Mouse (Mus musculus): ENCODE measurements around the gene Wnk4. TPM values are rescaled to one million over a fixed set of nuclear protein-coding genes. Genes with fewer than 3 reads are reported as not detected.
A peak's percentile ranks its signal among the peaks of the same experiment; 100 is the strongest.

Wnk4 gene
- polyA plus RNA-seq, 1 experiment: 10.4 TPM

DNA sequence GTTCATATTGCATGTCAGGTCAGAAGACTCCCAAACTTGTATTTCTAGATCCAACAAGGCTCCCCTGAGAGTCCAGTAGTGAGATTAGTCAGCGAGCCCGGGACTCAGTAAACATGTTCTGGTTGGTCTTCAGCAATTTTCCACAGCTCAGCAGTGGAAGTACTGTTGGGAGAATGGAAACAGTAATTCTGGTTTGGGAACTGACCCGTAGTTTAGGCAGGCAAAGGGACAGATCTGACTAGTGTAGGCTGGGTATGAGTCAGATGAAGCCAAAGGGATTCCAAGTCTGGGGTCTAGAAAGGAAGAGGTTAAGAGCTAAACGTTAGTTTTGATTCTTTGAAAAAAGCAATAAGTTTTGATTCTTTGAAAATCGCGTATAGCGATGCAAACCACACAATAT, 7.4 kb upstream of the Wnk4 start:
- DNase-seq: no peak
- H3K4me3 ChIP-seq (replicated peaks; ENCODE audit: extremely low read depth, low read depth, low read length): peak overlapping the region; percentile 52
- H3K4me1 ChIP-seq (ENCODE audit: control insufficient read depth, insufficient read depth, low read length): peaks cover 5% of the 10 kb centered on the region
- under 1% methylated on average over 7 of the region's 7 CpGs for WGBS
- TF ChIP-seq POLR2A (IDR thresholded peaks at IDR 0.05; ENCODE audit: borderline replicate concordance, extremely low read depth, low read depth, low read length) (no peak), CTCF (IDR thresholded peaks at IDR 0.05; ENCODE audit: insufficient read depth, low read length) (no peak)

DNA sequence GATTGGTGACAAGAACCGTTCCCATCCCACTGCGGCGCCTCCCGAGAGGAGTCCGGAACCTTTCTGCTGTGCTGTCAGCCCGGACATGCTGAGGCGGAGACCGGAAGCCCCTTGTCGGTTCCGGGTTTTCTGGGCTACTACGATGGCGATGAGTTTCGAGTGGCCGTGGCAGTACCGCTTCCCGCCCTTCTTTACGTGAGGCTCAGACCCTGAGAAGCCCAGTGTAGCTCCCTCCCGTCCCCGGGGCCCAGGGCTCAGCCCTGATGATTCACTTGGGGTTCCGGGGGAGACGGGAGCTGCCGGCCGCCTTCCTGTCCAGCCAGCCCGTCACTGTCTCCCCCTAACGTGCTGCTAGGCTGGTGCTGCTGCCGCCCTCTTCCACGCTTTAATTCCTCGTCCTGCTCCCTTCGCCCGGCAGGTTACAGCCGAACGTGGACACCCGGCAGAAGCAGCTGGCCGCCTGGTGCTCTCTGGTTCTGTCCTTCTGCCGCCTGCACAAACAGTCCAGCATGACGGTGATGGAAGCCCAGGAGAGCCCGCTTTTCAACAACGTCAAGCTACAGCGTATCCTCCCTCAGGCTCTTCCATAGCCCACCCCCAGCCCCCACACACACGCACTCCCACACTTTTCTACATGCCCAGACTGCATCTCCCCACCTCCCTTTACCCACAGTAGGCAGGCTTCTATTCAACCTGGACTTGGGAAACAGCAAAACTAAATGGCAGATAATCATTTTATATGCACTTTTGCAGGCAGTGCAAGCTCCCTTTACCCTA, 6.6 kb upstream of the Wnk4 start, which contains the start of gene Vps25:
Gene Vps25, plus strand, starts transcription at position 95 of the 777 bp plus-strand sequence.
- under 1% methylated on average over 40 of the region's 40 CpGs for WGBS
- DNase-seq: peak; percentile 87
- Histone ChIP-seq H3K4me1 (ENCODE audit: control insufficient read depth, insufficient read depth, low read length) (peaks cover 5% of the 10 kb centered on the region), H3K4me3 (replicated peaks; ENCODE audit: extremely low read depth, low read depth, low read length) (peak within 1 kb of the TSS; percentile 97)
- TF ChIP-seq POLR2A (IDR thresholded peaks at IDR 0.05; ENCODE audit: borderline replicate concordance, extremely low read depth, low read depth, low read length) (peak; percentile 96), CTCF (IDR thresholded peaks at IDR 0.05; ENCODE audit: insufficient read depth, low read length) (no peak)

GRCm38 (mm10) chr11:101255826-101256775, 4.3 kb upstream of the Wnk4 start:
- DNase-seq: no peak
- WGBS: 74% methylated on average over 13 of the region's 13 CpGs
- Histone ChIP-seq H3K4me3 (replicated peaks; ENCODE audit: extremely low read depth, low read depth, low read length) (no peak overlapping the region), H3K4me1 (ENCODE audit: control insufficient read depth, insufficient read depth, low read length) (peaks cover 10% of the 10 kb centered on the region)
- TF ChIP-seq CTCF (IDR thresholded peaks at IDR 0.05; ENCODE audit: insufficient read depth, low read length) (no peak), POLR2A (IDR thresholded peaks at IDR 0.05; ENCODE audit: borderline replicate concordance, extremely low read depth, low read depth, low read length) (no peak)

- TF ChIP-seq POLR2A (IDR thresholded peaks at IDR 0.05; ENCODE audit: borderline replicate concordance, extremely low read depth, low read depth, low read length) (no peak), CTCF (IDR thresholded peaks at IDR 0.05; ENCODE audit: insufficient read depth, low read length) (no peak)
- Histone ChIP-seq H3K4me1 (ENCODE audit: control insufficient read depth, insufficient read depth, low read length) (peaks cover 11% of the 10 kb centered on the region), H3K4me3 (replicated peaks; ENCODE audit: extremely low read depth, low read depth, low read length) (no peak overlapping the region)
- WGBS: 47% methylated on average over 6 of the region's 6 CpGs
- DNase-seq: no peak
These were observed 1.1 kb upstream of the Wnk4 start for GRCm38 (mm10) chr11:101259261-101259712.

- Histone ChIP-seq H3K4me3 (replicated peaks; ENCODE audit: extremely low read depth, low read depth, low read length) (peak overlapping the region; percentile 55), H3K4me1 (ENCODE audit: control insufficient read depth, insufficient read depth, low read length) (peaks cover 11% of the 10 kb centered on the region)
- DNase-seq: peak; percentile 63
- TF ChIP-seq POLR2A (IDR thresholded peaks at IDR 0.05; ENCODE audit: borderline replicate concordance, extremely low read depth, low read depth, low read length): no peak
- no peak for TF ChIP-seq CTCF (IDR thresholded peaks at IDR 0.05; ENCODE audit: insufficient read depth, low read length)
- WGBS: 2% methylated on average over 30 of the region's 30 CpGs
These were observed 536 bp downstream of the Wnk4 start for GRCm38 (mm10) chr11:101260826-101261380.

- DNase-seq: no peak
- peaks cover 11% of the 10 kb centered on the region for H3K4me1 ChIP-seq (ENCODE audit: control insufficient read depth, insufficient read depth, low read length)
These were observed 2.1 kb downstream of the Wnk4 start for GRCm38 (mm10) chr11:101262272-101262967.

DNA sequence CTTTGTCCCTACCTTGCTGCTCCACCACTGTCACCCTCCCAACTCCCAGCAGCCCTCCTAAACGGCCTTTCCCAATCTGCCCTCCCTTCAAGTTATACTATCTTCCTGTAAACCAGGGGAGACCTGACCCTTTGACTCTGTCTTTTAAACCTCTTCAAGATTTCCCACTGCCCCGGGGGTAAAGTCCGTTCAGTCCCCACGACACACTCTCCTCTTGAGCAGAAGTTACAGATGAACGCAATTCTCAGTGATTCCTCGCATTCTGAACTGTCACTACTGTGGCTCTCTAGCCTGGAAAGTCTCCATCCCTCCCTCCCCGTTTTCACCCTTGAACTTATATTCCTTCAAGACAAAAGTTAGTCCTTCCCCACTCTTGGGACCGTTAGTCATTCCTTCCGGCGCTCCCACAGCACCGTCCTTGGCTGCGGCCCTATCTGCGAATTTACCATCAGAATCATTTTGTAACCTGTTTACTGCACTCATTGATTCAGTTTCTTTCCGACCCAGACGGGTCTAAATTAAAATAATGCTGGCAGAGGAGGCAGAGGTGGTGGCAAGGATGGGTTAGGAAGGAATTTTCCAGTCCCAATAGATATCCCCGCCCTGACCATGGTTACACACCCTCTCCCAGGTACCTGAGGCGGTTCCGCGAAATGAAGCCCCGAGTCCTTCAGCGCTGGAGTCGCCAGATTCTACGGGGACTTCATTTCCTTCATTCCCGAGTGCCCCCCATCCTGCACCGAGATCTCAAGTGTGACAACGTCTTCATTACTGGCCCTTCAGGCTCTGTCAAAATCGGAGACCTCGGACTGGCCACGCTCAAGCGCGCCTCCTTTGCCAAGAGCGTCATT, 3.0 kb downstream of the Wnk4 start:
- WGBS: 29% methylated on average over 32 of the region's 32 CpGs
- H3K4me3 ChIP-seq (replicated peaks; ENCODE audit: extremely low read depth, low read depth, low read length): no peak overlapping the region
- no peak for DNase-seq
- H3K4me1 ChIP-seq (ENCODE audit: control insufficient read depth, insufficient read depth, low read length): peaks cover 11% of the 10 kb centered on the region
- TF ChIP-seq CTCF (IDR thresholded peaks at IDR 0.05; ENCODE audit: insufficient read depth, low read length) (no peak), POLR2A (IDR thresholded peaks at IDR 0.05; ENCODE audit: borderline replicate concordance, extremely low read depth, low read depth, low read length) (no peak)

More at GRCm38 (mm10) chr11:101262272-101262967, 2.1 kb downstream of the Wnk4 start:
- no peak overlapping the region for H3K4me3 ChIP-seq (replicated peaks; ENCODE audit: extremely low read depth, low read depth, low read length)
- no peak for TF ChIP-seq CTCF (IDR thresholded peaks at IDR 0.05; ENCODE audit: insufficient read depth, low read length)
- 14% methylated on average over 24 of the region's 24 CpGs for WGBS

DNA sequence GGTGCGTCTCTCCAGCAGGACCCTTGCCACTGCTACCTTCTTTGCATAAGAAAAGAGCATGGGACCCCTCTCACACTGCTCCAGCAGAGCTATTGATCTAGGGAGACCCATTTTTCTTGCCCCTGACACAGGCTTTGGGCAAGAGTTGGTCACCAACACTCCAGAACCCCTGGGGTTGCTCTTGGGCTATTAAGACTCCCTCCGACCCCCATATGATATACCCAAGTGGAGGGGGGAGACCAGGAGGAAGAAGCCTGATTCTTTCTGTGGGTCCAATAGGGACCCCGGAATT, 3.6 kb downstream of the Wnk4 start:
- Histone ChIP-seq H3K4me1 (ENCODE audit: control insufficient read depth, insufficient read depth, low read length) (peaks cover 11% of the 10 kb centered on the region), H3K4me3 (replicated peaks; ENCODE audit: extremely low read depth, low read depth, low read length) (no peak overlapping the region)
- DNase-seq: no peak
- whole genome bisulfite sequencing: 57% methylated on average over 3 of the region's 3 CpGs
- no peak for TF ChIP-seq POLR2A (IDR thresholded peaks at IDR 0.05; ENCODE audit: borderline replicate concordance, extremely low read depth, low read depth, low read length)
- TF ChIP-seq CTCF (IDR thresholded peaks at IDR 0.05; ENCODE audit: insufficient read depth, low read length): no peak

All from lung, adult 2 months (tissue).